Mouse (Mus musculus): Measurements from ENCODE around the gene Tbpl1.
A peak's percentile ranks its signal among the peaks of the same experiment; 100 is the strongest.

Gene Tbpl1

DNA sequence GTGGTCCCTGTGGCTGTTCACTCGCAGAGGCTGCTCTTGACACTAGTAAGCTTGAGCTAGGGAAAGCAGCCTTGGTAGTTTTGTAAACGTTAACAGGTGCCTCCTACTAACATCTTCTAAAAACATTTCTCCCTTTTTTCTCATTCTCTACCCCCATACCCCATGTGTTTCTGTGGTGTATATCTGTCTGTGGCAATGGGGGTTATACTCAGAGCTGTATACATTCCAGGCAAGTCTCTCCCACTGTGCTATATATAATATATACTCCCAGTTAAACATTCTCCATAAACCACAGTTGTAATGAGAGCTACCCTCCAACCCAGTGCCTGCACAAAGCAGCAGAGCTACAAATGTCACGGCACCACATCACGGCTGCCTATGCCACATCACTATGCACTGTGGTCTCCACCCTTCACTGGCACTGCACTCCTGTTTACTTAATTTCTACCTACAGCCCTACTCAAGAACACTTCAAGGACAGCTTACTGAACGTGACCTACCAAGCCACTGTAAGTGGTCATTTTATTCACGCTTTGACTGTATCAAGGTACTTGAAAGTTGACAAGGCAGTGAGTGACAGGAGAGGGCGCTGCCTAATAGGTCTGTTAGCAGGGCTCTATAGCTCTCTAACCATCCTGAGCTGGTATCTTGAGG, 23.4 kb downstream of the Tbpl1 start:
- no peak for DNase-seq

DNA sequence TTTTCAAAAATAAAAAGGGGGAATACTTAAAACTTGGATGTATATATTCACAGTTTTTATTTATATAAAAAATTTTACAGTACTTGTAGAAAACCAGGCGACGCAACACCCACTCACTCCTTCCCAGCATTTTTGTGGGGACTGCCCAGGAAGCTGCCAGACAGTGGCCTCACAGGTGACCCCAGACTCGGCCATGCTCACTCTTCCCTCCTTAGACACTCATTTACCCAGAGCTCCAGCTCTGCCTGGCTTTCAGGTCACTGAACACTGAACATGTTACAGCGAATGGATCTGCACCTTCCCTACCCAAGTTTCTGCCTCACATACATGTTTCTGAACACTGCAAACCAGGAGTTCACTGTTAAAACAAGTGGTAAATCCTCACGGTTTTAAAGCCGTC, 27.9 kb downstream of the Tbpl1 start:
- no peak for DNase-seq

DNA sequence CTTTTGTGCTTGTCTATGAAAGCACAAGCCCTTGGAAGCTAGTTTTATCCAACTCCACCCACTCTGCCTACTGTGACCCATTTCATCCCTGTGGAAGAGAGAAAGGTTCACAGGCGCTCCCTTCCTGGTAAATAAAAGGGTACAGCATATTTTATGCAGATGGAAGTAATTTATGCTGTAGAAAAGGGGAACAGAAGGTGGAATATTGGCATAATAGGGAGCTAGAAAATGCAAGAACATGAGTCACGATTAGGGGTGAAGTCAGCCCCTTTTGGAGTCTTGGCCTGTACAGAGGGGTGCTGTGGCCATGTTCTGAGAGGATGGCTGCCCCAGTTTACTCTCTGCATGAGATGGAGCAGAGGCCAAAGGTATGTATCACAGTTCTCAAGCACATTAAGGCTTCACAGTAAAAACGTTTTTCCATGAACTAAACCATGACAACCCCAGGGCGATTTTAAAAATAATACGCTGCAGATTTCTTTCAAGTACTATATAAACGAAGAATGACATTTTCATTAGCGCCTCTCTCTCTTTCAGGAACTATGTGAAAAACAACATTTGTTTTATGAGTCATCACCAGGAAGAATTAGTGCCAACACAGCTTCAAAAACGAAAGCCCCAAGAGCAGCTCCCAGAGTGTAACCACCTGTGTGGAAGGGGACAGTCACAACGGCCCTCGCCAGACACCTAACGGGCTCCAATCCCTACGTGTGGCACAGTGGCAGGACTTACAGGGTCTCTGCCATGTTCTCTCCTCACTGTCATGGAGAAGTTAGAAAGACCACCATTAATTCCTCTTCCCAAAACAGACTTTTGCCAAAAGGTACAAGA, 30.0 kb downstream of the Tbpl1 start:
- DNase-seq: no peak

DNA sequence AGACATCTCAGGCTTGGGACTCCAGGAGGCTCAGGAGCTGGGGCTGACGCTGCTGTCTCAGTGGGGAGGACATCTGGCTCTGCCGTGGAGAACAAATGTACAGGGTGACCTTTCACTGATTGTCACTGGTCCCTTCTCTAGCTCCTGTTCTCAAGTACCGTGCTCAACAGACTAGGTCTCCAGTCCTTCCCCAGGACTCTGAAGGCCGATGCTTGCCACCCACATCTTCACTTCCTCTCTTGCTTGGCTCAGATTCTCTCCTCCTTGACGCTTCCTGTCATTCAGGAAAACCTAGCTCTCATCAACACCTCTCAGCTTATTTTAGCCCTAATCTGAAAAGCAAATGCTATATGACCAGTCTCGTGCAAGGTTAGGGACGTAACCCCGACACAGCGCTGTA, 31.0 kb downstream of the Tbpl1 start:
- DNase-seq: no peak

DNA sequence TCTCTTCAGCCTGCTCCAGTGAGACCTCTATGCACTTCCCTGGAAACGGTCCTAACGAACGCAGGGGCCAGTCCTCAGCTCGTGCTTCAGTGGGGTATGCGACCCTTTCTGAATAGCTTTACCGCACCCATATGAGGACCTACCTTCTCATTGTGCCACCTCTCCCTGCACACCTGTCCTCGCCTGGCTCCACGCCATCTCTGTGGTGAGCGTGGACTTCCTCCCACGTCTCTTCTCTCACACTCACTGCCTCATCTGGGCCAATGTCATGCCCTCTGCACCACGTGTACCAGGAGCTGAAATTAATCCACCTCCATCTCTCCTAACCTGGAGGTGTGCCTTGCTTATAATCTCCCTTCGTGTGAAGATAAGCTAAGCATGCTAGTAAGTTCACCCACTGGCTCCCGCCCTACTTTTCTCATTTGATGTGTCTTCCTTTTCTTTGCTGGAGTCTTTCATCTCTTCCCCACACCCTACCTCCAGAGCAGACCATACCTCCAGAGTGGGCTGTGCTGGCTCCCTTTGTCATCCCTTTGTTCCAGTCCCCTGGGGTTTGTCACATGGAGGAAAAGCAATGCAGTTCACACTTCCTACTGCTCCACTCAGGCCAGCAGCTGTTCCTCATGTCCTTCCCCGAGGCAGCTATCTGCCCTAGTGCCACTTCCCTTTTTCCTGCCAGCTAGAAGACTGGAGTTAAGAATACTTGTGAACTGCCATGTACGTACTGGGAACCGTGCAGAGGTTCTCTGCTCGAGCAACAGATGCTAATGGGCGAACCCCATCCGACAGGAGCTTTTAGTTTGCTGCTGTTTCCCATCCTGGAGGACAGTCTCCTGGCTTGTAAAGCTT, 32.0 kb downstream of the Tbpl1 start:
- no peak for DNase-seq

DNA sequence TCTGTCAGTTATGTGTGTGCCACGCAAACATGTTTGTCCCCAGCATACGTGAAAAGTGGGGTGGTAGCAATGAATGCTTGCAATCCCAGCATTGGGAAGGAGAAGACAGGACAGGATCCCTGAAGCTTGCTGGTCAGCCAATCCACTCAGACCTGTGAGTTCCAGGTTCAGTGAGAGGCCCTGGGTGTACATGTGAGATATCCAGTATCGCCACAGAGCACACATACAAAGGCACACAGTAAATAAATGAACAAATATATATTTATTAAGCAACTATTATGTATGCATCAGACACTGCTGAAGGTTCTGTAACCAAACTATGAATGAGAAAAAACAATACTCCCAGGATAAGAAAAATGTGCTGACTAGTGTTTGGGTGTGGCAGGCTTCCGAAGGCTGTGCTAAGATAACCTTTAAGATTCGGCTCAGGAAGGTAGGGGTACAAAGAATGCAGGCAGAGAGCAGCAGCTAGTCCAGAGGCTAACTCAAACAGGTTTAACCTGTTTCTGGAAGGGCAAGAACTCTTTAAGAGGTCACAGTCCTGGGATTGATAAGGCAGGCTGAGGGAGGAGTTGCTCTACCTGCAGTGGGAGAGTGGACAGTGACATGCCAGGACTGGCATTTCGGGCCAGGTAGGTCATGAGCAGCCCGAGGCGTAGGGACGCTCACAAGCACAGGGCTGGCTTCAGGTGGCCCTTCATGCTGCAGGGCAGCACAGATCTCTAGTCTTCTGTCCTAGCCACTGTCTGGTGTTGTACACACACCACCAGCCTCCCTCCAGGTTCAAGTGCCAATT, 33.4 kb downstream of the Tbpl1 start:
- DNase-seq: peak; percentile 32

DNA sequence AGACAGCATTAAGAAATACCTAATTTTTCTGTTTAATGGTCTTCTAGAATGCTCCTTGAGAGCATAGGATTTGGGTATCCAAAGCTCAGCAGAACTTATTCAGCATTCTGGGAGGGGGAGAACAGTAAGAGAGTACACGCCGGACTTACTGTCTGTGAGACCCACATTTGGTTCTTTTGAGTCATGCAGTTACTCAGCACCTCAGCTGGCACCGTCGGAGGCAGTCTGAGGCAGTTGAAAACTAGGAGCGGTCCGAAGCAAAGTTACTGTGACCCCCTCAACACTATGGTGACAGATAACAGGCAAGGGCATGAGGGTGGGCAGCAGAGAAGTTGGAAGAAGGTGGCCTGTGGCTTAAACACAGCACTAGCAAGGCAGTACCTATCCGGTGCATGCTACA, 34.9 kb downstream of the Tbpl1 start:
- DNase-seq: no peak

DNA sequence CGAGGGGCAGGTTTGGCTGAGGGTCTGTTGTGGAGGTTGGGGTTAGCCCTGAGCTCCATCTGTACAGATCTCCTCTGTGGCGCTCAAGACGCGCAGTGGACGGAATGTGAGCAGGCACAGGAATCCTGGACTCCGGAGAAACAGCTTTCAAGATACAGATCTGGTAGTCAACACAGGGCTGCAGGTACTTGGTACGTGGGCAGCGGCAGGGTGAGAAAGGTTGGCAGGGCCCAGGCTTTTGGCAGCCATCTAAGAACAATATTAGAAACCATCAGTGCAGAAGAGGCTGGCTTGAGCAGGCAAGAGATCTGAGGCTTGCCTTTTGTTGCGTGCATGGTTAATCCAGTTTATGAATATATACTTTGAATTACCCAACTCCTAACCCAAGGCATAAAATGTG, 35.5 kb downstream of the Tbpl1 start:
- peak; percentile 47 for DNase-seq

DNA sequence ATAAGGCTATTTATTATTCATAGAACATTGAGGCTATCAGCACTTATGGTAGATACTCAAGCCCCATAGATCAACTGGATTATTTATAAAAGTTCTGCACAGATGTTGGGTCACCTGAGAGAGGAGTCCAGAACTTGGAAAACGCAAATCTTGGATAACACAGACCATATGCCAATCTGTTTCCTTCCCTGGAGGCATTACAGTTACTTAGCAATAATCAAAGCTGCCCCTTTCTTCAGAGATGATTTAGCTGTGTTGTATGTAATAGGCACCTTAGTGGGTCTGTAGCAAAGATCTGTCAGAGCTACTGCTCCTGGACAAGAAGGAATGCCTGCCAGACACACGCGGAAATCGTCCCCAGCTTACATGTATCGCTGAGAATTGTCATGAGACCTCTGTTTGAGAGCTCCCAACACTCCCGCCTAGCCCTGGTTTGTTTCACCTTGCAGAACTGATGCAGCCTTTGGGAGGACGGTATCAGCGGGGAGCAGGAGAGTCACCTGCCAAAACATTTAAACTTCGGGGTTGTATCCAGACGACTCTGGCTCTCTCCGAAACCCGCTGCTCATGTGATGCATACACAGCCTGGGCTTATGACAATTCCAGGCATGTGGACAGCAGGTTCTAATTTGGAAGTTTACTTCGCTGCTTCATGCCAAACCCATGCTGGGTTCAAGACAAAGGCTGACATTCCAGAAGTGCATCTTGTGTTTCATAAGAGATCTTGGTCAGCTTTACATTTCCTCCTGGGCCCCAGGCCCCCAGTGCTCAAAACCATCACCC, 55.7 kb downstream of the Tbpl1 start:
- DNase-seq: no peak

DNA sequence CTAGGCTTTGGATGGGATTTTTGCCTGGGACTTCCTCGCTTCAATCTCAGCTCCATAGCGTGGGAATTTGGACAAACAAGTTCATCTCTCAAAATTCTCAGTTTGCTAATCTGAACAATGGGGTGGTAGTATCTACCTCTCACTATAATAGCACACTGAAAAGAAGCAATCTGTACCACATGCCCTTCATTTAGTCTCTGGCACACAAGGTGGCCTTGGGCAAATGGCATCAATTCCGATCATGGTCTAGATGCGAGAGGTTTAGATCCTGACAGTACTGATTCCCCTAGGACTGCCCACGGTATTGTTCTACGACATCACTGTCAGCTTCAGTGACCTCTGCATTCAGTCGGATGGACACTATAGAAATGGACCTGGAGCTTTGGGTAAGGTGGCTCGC, 57.6 kb downstream of the Tbpl1 start:
- no peak for DNase-seq

DNA sequence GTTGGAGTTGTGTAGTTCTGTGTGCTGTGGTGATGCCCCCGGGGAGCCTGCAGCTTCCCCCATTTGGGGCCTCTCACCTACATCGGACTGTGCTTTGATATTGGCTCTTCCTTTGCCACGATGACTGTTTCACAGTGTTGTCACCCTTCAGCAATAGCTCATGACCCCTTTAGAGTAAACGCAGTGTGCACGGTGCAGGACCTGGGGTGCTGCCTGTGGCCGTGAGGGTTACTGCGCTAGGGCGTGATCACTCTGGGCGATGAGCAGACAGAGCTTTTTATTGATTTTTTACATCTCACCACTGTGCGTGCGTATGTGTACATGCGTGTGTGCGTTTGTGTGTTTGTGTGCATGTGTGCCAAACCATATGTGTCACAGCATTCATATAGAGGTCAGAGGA, 63.2 kb downstream of the Tbpl1 start:
- DNase-seq: no peak

DNA sequence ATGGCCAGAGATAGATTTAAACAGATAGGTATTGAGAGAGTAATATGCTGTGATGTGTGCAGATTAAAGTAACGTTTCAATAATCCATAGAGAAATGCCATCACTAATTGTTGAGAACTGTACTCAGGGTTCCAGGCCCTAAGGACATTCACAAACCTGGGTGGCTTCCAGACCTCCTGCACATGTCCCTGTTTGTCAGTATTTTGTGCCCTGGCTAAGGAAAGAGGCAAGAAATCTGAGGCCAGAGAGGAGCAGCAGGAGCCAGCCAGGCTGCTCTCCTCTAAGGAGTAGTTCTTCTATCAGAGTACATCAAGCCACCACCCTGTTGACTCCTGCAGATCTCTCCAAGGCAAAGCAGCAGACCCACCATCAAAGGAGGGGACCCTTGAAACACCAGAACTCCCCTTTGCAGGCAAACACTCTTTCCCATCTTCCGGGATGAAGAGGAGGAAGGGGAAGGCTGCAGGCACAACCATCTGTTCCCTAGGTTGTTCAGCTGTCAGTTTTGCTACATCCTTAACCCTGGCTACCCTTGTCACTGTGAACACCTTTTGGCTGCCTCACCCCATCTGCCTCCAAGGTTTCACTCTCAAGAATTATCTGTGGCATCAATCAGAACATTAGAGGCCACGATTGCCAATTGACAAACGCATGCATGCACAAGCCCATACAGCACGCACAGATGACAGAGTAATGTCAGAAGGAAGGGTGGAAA, 71.3 kb downstream of the Tbpl1 start:
- no peak for DNase-seq

DNA sequence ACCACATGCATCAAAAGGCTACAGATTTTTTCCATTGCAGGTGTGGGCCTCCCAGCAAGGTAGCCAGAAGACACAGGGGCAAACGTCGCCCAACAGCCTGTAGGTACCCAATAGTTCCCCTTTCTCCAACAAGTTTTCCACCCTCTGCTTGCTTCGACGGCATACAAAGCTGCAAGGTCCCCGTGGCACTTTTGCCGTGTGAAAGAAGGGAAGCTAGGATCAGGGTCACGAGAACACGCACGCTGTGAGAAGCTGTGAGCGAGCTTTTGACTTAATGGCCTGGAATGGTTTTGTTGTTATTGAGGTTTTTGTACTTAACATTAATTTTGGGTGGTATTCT, 72.4 kb downstream of the Tbpl1 start:
- DNase-seq: no peak

DNA sequence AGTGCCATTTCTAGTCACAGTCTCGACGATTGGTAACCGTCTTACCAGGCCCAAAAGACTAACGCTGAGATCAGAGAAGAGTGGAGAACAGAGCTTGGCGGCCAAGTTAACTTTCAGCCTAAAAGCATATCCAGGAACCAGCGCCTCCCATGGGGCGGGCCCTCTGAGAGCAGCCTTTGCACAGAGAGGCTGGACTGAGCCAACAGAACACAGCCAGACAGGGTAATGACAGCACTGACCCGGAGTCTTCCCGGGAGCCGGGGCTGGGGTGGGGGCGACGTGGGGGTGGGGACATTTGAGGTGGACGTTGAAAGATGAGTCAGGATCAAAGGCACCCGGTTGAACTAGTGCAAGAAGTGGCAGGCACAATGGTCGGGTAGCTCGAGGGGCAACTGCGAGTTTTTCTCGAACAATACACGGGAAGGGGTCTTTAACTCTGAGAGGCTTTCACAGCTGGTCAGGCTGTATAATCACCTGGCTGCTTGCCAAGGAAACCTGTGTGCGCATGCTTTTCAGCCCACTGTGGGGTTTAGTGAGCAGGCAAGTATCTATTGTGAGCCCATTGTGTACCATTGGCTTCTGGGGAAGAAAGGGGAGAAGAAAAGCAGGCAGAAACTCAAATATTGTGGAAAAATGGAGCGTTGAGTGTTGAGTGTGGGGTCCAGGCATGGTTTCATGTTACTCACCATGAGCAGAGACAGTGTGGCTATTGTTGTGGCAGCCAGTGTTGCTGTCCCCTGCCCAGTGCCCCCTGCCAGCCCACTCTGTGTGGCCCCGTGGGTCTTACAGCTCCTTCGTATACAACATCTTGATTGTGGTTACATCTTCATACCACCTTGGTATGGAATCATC, 73.0 kb downstream of the Tbpl1 start:
- peak; percentile 32 for DNase-seq
